Mouse (Mus musculus): ENCODE measurements around the gene Kcnn3.

Kcnn3 gene

GRCm38 (mm10) chr3:89616861-89617260 is 96.9 kb downstream of the Kcnn3 start:
- no peak for DNase-seq (ENCODE audit: low read depth)

- no peak for DNase-seq (ENCODE audit: low read depth)
These were observed 97.4 kb downstream of the Kcnn3 start for GRCm38 (mm10) chr3:89617360-89617759.

GRCm38 (mm10) chr3:89622825-89623224 is 102.9 kb downstream of the Kcnn3 start:
- DNase-seq (ENCODE audit: low read depth): no peak

GRCm38 (mm10) chr3:89623531-89623930 is 103.6 kb downstream of the Kcnn3 start:
- no peak for DNase-seq (ENCODE audit: low read depth)

- DNase-seq (ENCODE audit: low read depth): no peak
These were observed 104.0 kb downstream of the Kcnn3 start for GRCm38 (mm10) chr3:89624001-89624400.

- no peak for DNase-seq (ENCODE audit: low read depth)
These were observed 105.0 kb downstream of the Kcnn3 start for GRCm38 (mm10) chr3:89624814-89625445.

GRCm38 (mm10) chr3:89626556-89626955 is 106.6 kb downstream of the Kcnn3 start:
- no peak for DNase-seq (ENCODE audit: low read depth)

GRCm38 (mm10) chr3:89629811-89630210 is 109.8 kb downstream of the Kcnn3 start:
- no peak for DNase-seq (ENCODE audit: low read depth)

GRCm38 (mm10) chr3:89631750-89632149 is 111.8 kb downstream of the Kcnn3 start:
- DNase-seq (ENCODE audit: low read depth): no peak

- no peak for DNase-seq (ENCODE audit: low read depth)
These were observed 113.6 kb downstream of the Kcnn3 start for GRCm38 (mm10) chr3:89633531-89633930.

- DNase-seq (ENCODE audit: low read depth): no peak
These were observed 114.0 kb downstream of the Kcnn3 start for GRCm38 (mm10) chr3:89633941-89634340.

- DNase-seq (ENCODE audit: low read depth): no peak
These were observed 120.8 kb downstream of the Kcnn3 start for GRCm38 (mm10) chr3:89640804-89641203.

- DNase-seq (ENCODE audit: low read depth): no peak
These were observed 123.4 kb downstream of the Kcnn3 start for GRCm38 (mm10) chr3:89643391-89643790.

- no peak for DNase-seq (ENCODE audit: low read depth)
These were observed 126.9 kb downstream of the Kcnn3 start for GRCm38 (mm10) chr3:89646813-89647255.

- DNase-seq (ENCODE audit: low read depth): no peak
These were observed 127.4 kb downstream of the Kcnn3 start for GRCm38 (mm10) chr3:89647268-89647874.

- no peak for DNase-seq (ENCODE audit: low read depth)
These were observed 129.9 kb downstream of the Kcnn3 start for GRCm38 (mm10) chr3:89649890-89650289.

- no peak for DNase-seq (ENCODE audit: low read depth)
These were observed 133.4 kb downstream of the Kcnn3 start for GRCm38 (mm10) chr3:89653231-89653954.

- DNase-seq (ENCODE audit: low read depth): no peak
These were observed 137.1 kb downstream of the Kcnn3 start for GRCm38 (mm10) chr3:89657092-89657491.

- no peak for DNase-seq (ENCODE audit: low read depth)
These were observed 138.5 kb downstream of the Kcnn3 start for GRCm38 (mm10) chr3:89658457-89658856.

- DNase-seq (ENCODE audit: low read depth): no peak
These were observed 140.1 kb downstream of the Kcnn3 start for GRCm38 (mm10) chr3:89659938-89660620.

GRCm38 (mm10) chr3:89664808-89665207 is 144.8 kb downstream of the Kcnn3 start:
- no peak for DNase-seq (ENCODE audit: low read depth)

GRCm38 (mm10) chr3:89667131-89667530 is 147.2 kb downstream of the Kcnn3 start:
- no peak for DNase-seq (ENCODE audit: low read depth)

GRCm38 (mm10) chr3:89671334-89671733 is 151.4 kb downstream of the Kcnn3 start:
- no peak for DNase-seq (ENCODE audit: low read depth)

Measured in c-Kit-positive CD71-negative TER-119-negative erythroid progenitor cells, embryonic 14.5 days (primary cell).